Mouse (Mus musculus) CH12.LX (cell line): ENCODE results near the gene Zfp786.

Experiments
- CTCF ChIP-seq, 2 experiments: IDR thresholded peaks in 1 of 2; conservative IDR thresholded peaks in 1 of 2; 2 replicates each; pipeline ENCODE4 v1.5.1; 2011 to 2012; ENCODE audit warnings: low read depth in 2 of 2, low read length in 2 of 2, improper control_type of control experiment in 1 of 2, inconsistent platforms in 1 of 2, mild to moderate bottlenecking in 1 of 2, moderate library complexity in 1 of 2
- EP300 ChIP-seq: IDR thresholded peaks from 2 replicates; pipeline ENCODE4 v1.6.1; 2011; ENCODE audit warnings: low read length, improper control_type of control experiment
- HCFC1 ChIP-seq: IDR thresholded peaks from 2 replicates; pipeline ENCODE4 v1.6.1; 2012; ENCODE audit warnings: low read depth, mild to moderate bottlenecking, inconsistent platforms, low read length, improper control_type of control experiment
- MAFK ChIP-seq: IDR thresholded peaks from 2 replicates; pipeline ENCODE4 v1.6.1; 2011; ENCODE audit warnings: low read length, improper control_type of control experiment; ENCODE audit not compliant: insufficient replicate concordance
- MEF2A ChIP-seq: IDR thresholded peaks from 2 replicates; pipeline ENCODE4 v1.6.1; 2014; ENCODE audit warnings: low read depth, mild to moderate bottlenecking, inconsistent platforms, low read length, improper control_type of control experiment, borderline replicate concordance
- POLR2A ChIP-seq: IDR thresholded peaks from 2 replicates; pipeline ENCODE4 v1.6.1; 2011; ENCODE audit warnings: low read depth, mild to moderate bottlenecking, improper control_type of control experiment, low read length
- RCOR1 ChIP-seq: conservative IDR thresholded peaks from 2 replicates; pipeline ENCODE4 v1.6.1; 2012; ENCODE audit warnings: low read depth, mild to moderate bottlenecking, inconsistent platforms, low read length, improper control_type of control experiment
- SMC3 ChIP-seq: IDR thresholded peaks from 2 replicates; pipeline ENCODE4 v1.6.1; 2011; ENCODE audit warnings: low read depth, low read length, improper control_type of control experiment
- USF1 ChIP-seq: IDR thresholded peaks from 2 replicates; pipeline ENCODE4 v1.6.1; 2014; ENCODE audit warnings: low read depth, mild to moderate bottlenecking, inconsistent platforms, low read length, improper control_type of control experiment
- ZKSCAN1 ChIP-seq: IDR thresholded peaks from 2 replicates; pipeline ENCODE4 v1.6.1; 2012; ENCODE audit warnings: low read depth, inconsistent platforms, low read length, improper control_type of control experiment, borderline replicate concordance

DNA sequence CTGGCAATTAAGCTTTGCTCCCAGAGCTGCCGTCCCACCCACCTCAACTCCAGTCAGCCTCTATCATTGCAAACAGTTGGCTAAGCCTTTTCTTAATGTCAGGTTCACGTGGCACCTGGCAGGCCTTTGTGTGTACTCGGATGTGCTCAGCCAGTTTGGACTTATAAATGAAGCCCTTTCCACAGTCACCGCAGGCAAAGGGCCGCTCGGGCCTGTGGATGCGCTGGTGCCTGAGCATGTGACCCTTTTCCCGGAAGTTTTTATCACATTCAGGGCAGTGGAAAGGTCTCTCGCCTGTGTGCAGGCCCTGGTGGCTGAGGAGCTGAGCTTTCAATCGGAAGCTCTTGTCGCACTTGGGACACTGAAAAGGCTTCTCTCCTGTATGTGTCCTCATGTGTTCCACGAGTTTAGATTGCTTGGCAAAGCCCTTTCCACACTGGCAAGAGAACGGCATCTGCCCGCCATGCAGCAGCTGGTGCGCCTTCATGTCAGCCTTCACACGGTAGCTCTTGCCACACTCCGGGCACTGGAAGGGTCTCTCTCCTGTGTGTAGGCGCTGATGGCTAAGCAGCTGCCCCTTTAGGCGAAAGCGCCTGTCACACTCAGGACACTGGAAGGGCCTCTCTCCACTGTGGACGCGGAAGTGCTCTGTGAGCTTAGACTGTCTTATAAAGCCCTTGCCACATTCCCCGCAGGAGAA, 10.9 kb downstream of the Zfp786 start:
- TF ChIP-seq CTCF (conservative IDR thresholded peaks at IDR 0.05 in 1 of 2, IDR thresholded peaks at IDR 0.05 in 1 of 2; ENCODE audit: low read depth in 2 of 2, low read length in 2 of 2) (no peak), HCFC1 (no peak), MAFK (no peak), ZKSCAN1 (no peak), MEF2A (no peak), POLR2A (no peak), RCOR1 (no peak), USF1 (no peak), SMC3 (no peak), EP300 (no peak)
